Mouse (Mus musculus): Measurements from ENCODE around the gene Sncg. TPM values are rescaled to one million over a fixed set of nuclear protein-coding genes. Genes with fewer than 3 reads are reported as not detected.
A peak's percentile ranks its signal among the peaks of the same experiment; 100 is the strongest.
"Not testable (repeated sequence)": the region's sequence is repeated elsewhere in the genome, so short reads cannot be mapped to it uniquely, and the experiment has no call there.

The Sncg gene
- total RNA-seq, 2 experiments from 2014 or later = 2.2 to 2.7 TPM

- peak; percentile 57 to 64 for DNase-seq (ENCODE audit: low spot score in 2 of 2)
- intact Hi-C loops (cut with DNase I) = loop anchor here (1.0 kb wide), 1 partner anchor 198 kb away; no protein-coding TSS in a partner anchor
Measured at GRCm38 (mm10) chr14:34372646-34373045, 1.9 kb downstream of the Sncg start.

GRCm38 (mm10) chr14:34371763-34372162 is 2.8 kb downstream of the Sncg start:
- no peak for DNase-seq (ENCODE audit: low spot score in 2 of 2)
- intact Hi-C loops (cut with DNase I) = loop anchor here (1.0 kb wide), 1 partner anchor 199 kb away; no protein-coding TSS in a partner anchor

- no peak for DNase-seq (ENCODE audit: low spot score in 2 of 2)
- intact Hi-C loops (cut with DNase I) = no loop called here
Measured at GRCm38 (mm10) chr14:34370921-34371320, 3.7 kb downstream of the Sncg start.

- intact Hi-C loops (cut with DNase I) = no loop called here
- DNase-seq (ENCODE audit: low spot score in 2 of 2) = no peak
Measured at GRCm38 (mm10) chr14:34370203-34370602, 4.4 kb downstream of the Sncg start.

- intact Hi-C loops (cut with DNase I) = no loop called here
- DNase-seq (ENCODE audit: low spot score in 2 of 2) = no peak
Measured at GRCm38 (mm10) chr14:34365147-34365507, 9.5 kb downstream of the Sncg start.

- DNase-seq (ENCODE audit: low spot score in 2 of 2) = not testable (repeated sequence)
- intact Hi-C loops (cut with DNase I) = loop anchor here (5.0 kb wide), 2 partner anchors 52 to 282 kb away; partner anchors contain the start of genes Glud1 and Shld2
Measured at GRCm38 (mm10) chr14:34364254-34365146, 10.1 kb downstream of the Sncg start.

GRCm38 (mm10) chr14:34363490-34364253 is 10.9 kb downstream of the Sncg start:
- DNase-seq (ENCODE audit: low spot score in 2 of 2) = peak; percentile 45 to 49
- intact Hi-C loops (cut with DNase I) = loop anchor here (2.0 to 5.0 kb wide), 3 partner anchors 51 to 281 kb away; partner anchors contain the start of genes Glud1 and Shld2

GRCm38 (mm10) chr14:34362726-34363445 is 11.7 kb downstream of the Sncg start:
- intact Hi-C loops (cut with DNase I) = loop anchor here (2.0 to 5.0 kb wide), 3 partner anchors 51 to 281 kb away; partner anchors contain the start of genes Glud1 and Shld2
- peak; percentile 66 to 70 for DNase-seq (ENCODE audit: low spot score in 2 of 2)

- no peak for DNase-seq (ENCODE audit: low spot score in 2 of 2)
- intact Hi-C loops (cut with DNase I) = loop anchor here (2.0 to 5.0 kb wide), 3 partner anchors 50 to 280 kb away; partner anchors contain the start of genes Glud1 and Shld2
Measured at GRCm38 (mm10) chr14:34362135-34362534, 12.5 kb downstream of the Sncg start.

GRCm38 (mm10) chr14:34360251-34360650 is 14.3 kb downstream of the Sncg start:
- no peak for DNase-seq (ENCODE audit: low spot score in 2 of 2)
- intact Hi-C loops (cut with DNase I) = loop anchor here (5.0 kb wide), 2 partner anchors 48 to 278 kb away; partner anchors contain the start of genes Glud1 and Shld2

GRCm38 (mm10) chr14:34359676-34360244 is 14.8 kb downstream of the Sncg start:
- intact Hi-C loops (cut with DNase I) = loop anchor here (5.0 kb wide), 2 partner anchors 47 to 277 kb away; partner anchors contain the start of genes Glud1 and Shld2
- DNase-seq (ENCODE audit: low spot score in 2 of 2) = no peak

- intact Hi-C loops (cut with DNase I) = no loop called here
- peak in 1 of 2 experiments; percentile 25 for DNase-seq (ENCODE audit: low spot score in 2 of 2)
Measured at GRCm38 (mm10) chr14:34357671-34358455, 16.7 kb downstream of the Sncg start.

- no peak for DNase-seq (ENCODE audit: low spot score in 2 of 2)
- intact Hi-C loops (cut with DNase I) = no loop called here
Measured at GRCm38 (mm10) chr14:34355301-34355700, 19.3 kb downstream of the Sncg start, which contains the start of gene Fam25c. Fam25c (minus strand) TSS chr14:34355433.

GRCm38 (mm10) chr14:34354456-34354855 is 20.1 kb downstream of the Sncg start:
- intact Hi-C loops (cut with DNase I) = no loop called here
- DNase-seq (ENCODE audit: low spot score in 2 of 2) = no peak

- intact Hi-C loops (cut with DNase I) = no loop called here
- DNase-seq (ENCODE audit: low spot score in 2 of 2) = no peak
Measured at GRCm38 (mm10) chr14:34353326-34353725, 21.3 kb downstream of the Sncg start.

GRCm38 (mm10) chr14:34352523-34352922 is 22.1 kb downstream of the Sncg start:
- no peak for DNase-seq (ENCODE audit: low spot score in 2 of 2)
- intact Hi-C loops (cut with DNase I) = no loop called here

- DNase-seq (ENCODE audit: low spot score in 2 of 2) = no peak
- intact Hi-C loops (cut with DNase I) = no loop called here
Measured at GRCm38 (mm10) chr14:34351660-34352059, 22.9 kb downstream of the Sncg start.

GRCm38 (mm10) chr14:34349007-34349406 is 25.6 kb downstream of the Sncg start:
- intact Hi-C loops (cut with DNase I) = no loop called here
- no peak for DNase-seq (ENCODE audit: low spot score in 2 of 2)
